8 mouse cellular contexts compared by ENCODE assay signal in genomic region chr13:49242321-49243065, GRCm38 (mm10). TPM values are rescaled to one million over a fixed set of nuclear protein-coding genes. Genes with fewer than 3 reads are reported as not detected.
A peak's percentile ranks its signal among the peaks of the same experiment; 100 is the strongest.
DNase-seq lines count a peak whose midpoint lies in the region; ATAC-seq lines count a peak whose summit lies in the region.

No protein-coding gene starts in this region.

- peaks cover 31% of the 10 kb centered on the region for H3K27me3 ChIP-seq in limb, embryonic 12.5 days
- peaks cover 32% of the 10 kb centered on the region for H3K27me3 ChIP-seq in limb, embryonic 10.5 days (ENCODE audit: low read depth, poor library complexity, severe bottlenecking)
- H3K27me3 ChIP-seq in midbrain, embryonic 16.5 days (ENCODE audit: control insufficient read depth, insufficient read depth, low read depth, low read length): peaks cover 11% of the 10 kb centered on the region

- H3K4me3 ChIP-seq in limb, embryonic 12.5 days (replicated peaks): no peak overlapping the region
- no peak overlapping the region for H3K4me3 ChIP-seq in limb, embryonic 10.5 days
- no peak overlapping the region for H3K4me3 ChIP-seq in midbrain, embryonic 16.5 days (ENCODE audit: low read depth, low read length)

- 73% methylated on average over 9 of the region's 9 CpGs for WGBS in limb, embryonic 12.5 days
- whole genome bisulfite sequencing in limb, embryonic 10.5 days: 70% methylated on average over 9 of the region's 9 CpGs
- WGBS in midbrain, embryonic 16.5 days: 69% methylated on average over 9 of the region's 9 CpGs

- 0 out of 2 replicates have a peak overlapping the region, but pooled peaks have one; percentile 12 for H3K9ac ChIP-seq in limb, embryonic 12.5 days (replicated peaks)
- no peak overlapping the region for H3K9ac ChIP-seq in midbrain, embryonic 16.5 days (ENCODE audit: low read depth, low read length)

- no peaks in the 10 kb centered on the region for H3K9me3 ChIP-seq in limb, embryonic 12.5 days
- no peaks in the 10 kb centered on the region for H3K9me3 ChIP-seq in limb, embryonic 10.5 days (replicated peaks)
- H3K9me3 ChIP-seq in midbrain, embryonic 16.5 days (replicated peaks; ENCODE audit: control insufficient read depth, low read length, poor library complexity, severe bottlenecking): no peaks in the 10 kb centered on the region

- no peak overlapping the region for H3K4me2 ChIP-seq in limb, embryonic 12.5 days
- no peak overlapping the region for H3K4me2 ChIP-seq in midbrain, embryonic 16.5 days (ENCODE audit: low read length)

- H3K36me3 ChIP-seq in limb, embryonic 12.5 days: no peaks in the 10 kb centered on the region
- no peaks in the 10 kb centered on the region for H3K36me3 ChIP-seq in limb, embryonic 10.5 days
- H3K36me3 ChIP-seq in midbrain, embryonic 16.5 days (ENCODE audit: control insufficient read depth, insufficient read depth, low read length): no peaks in the 10 kb centered on the region

- no peak overlapping the region for H3K27ac ChIP-seq in limb, embryonic 12.5 days
- H3K27ac ChIP-seq in limb, embryonic 10.5 days: no peak overlapping the region
- no peak overlapping the region for H3K27ac ChIP-seq in midbrain, embryonic 16.5 days (ENCODE audit: low read length)

- H3K4me1 ChIP-seq in limb, embryonic 12.5 days (replicated peaks): no peaks in the 10 kb centered on the region
- peaks cover 4% of the 10 kb centered on the region for H3K4me1 ChIP-seq in limb, embryonic 10.5 days
- H3K4me1 ChIP-seq in midbrain, embryonic 16.5 days (ENCODE audit: control insufficient read depth, insufficient read depth, low read length): no peaks in the 10 kb centered on the region

- no peak for ATAC-seq in limb, embryonic 12.5 days (ENCODE audit: insufficient number of reproducible peaks, insufficient read depth, low FRiP score, low TSS enrichment, low read depth)
- ATAC-seq in megakaryocyte-erythroid progenitor cell, adult 5-6 weeks (replicated peaks; ENCODE audit: low FRiP score, low TSS enrichment, poor library complexity, severe bottlenecking): peak; percentile 87
- no peak for ATAC-seq in midbrain, embryonic 16.5 days

- no peak for DNase-seq in limb, embryonic 10.5 days (ENCODE audit: low spot score)
- DNase-seq in induced T-regulatory cell, adult 2 months (ENCODE audit: low read depth): peak; percentile 94
- DNase-seq in thymus, postnatal 25 days: peak; percentile 83
- DNase-seq in retina, postnatal 1 day: no peak
- DNase-seq in embryo, embryonic 9.5 days (ENCODE audit: extremely low spot score): no peak

RNA-seq across cellular contexts. Expression of gene Susd3, which starts 6.0 kb away (rescaled TPM):
- polyA plus RNA-seq in limb, embryonic 12.5 days (2016; fragmentation: Nextera tagmentation; extraction: Ambion mirVana): 0.95 and 1.0 TPM in 2 replicates
- polyA plus RNA-seq in limb, embryonic 10.5 days (2016; fragmentation: Nextera tagmentation; extraction: Ambion mirVana): 0.45 and 0.51 TPM in 2 replicates
- total RNA-seq in megakaryocyte-erythroid progenitor cell, adult 5-6 weeks (2014; fragmentation: Nextera tagmentation): 0.70 and 3.1 TPM in 2 replicates
- 1.6 TPM in 1 of 2 replicates, not detected in the other for total RNA-seq in megakaryocyte-erythroid progenitor cell, adult 5-6 weeks (2017)
- polyA plus RNA-seq in midbrain, embryonic 16.5 days (2015; fragmentation: Nextera tagmentation; extraction: Ambion mirVana): 0.38 and 0.68 TPM in 2 replicates

RNA-seq across cellular contexts. Expression of gene Card19, which starts 26.7 kb away (rescaled TPM):
- polyA plus RNA-seq in limb, embryonic 12.5 days (2016; fragmentation: Nextera tagmentation; extraction: Ambion mirVana): 43.5 and 45.2 TPM in 2 replicates
- polyA plus RNA-seq in limb, embryonic 10.5 days (2016; fragmentation: Nextera tagmentation; extraction: Ambion mirVana): 23.6 and 29.2 TPM in 2 replicates
- 6.7 and 25.3 TPM in 2 replicates for total RNA-seq in megakaryocyte-erythroid progenitor cell, adult 5-6 weeks (2014; fragmentation: Nextera tagmentation)
- 11.8 and 16.6 TPM in 2 replicates for total RNA-seq in megakaryocyte-erythroid progenitor cell, adult 5-6 weeks (2017)
- polyA plus RNA-seq in midbrain, embryonic 16.5 days (2015; fragmentation: Nextera tagmentation; extraction: Ambion mirVana): 26.5 and 27.6 TPM in 2 replicates

RNA-seq across cellular contexts. Expression of gene Ninj1, which starts 55.2 kb away (rescaled TPM):
- polyA plus RNA-seq in limb, embryonic 12.5 days (2016; fragmentation: Nextera tagmentation; extraction: Ambion mirVana): 31.4 and 35.3 TPM in 2 replicates
- 22.2 and 23.3 TPM in 2 replicates for polyA plus RNA-seq in limb, embryonic 10.5 days (2016; fragmentation: Nextera tagmentation; extraction: Ambion mirVana)
- 34.5 and 36.1 TPM in 2 replicates for total RNA-seq in megakaryocyte-erythroid progenitor cell, adult 5-6 weeks (2014; fragmentation: Nextera tagmentation)
- total RNA-seq in megakaryocyte-erythroid progenitor cell, adult 5-6 weeks (2017): 18.7 and 18.9 TPM in 2 replicates
- 19.3 and 22.3 TPM in 2 replicates for polyA plus RNA-seq in midbrain, embryonic 16.5 days (2015; fragmentation: Nextera tagmentation; extraction: Ambion mirVana)

Comparison
In these comparisons a context has a peak if more than half of its experiments do, and no peak if none do; other contexts are left out.
1. DNase-seq: peak in induced T-regulatory cell, adult 2 months (single experiment) and thymus, postnatal 25 days (single experiment); none in limb, embryonic 10.5 days (single experiment), retina, postnatal 1 day (single experiment) and embryo, embryonic 9.5 days (single experiment).